Mouse (Mus musculus): ENCODE data around the gene Nlrc4. TPM values are rescaled to one million over a fixed set of nuclear protein-coding genes. Genes with fewer than 3 reads are reported as not detected.
A peak's percentile ranks its signal among the peaks of the same experiment; 100 is the strongest.

Nlrc4 gene
- polyA plus RNA-seq, 1 experiment: 0.05 TPM

DNA sequence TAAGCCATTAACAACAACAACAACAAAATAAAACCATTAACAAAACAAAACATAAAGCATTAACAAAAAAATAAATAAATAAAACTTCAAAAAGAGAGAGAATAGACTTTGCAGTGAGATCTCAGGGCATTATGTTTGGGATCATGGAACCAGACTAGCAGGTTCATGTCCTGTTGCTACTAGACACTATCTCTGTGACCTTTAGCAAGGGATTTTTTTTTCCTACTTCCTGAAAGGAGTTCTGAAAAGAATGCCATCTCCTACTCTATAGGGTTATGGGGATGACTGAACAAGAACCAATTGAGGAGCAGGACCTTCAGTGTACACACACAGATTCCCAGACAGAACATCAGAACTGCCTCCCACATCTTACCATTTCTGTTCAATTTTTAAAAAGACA, 4.6 kb upstream of the Nlrc4 start:
- DNase-seq (ENCODE audit: low read depth): no peak
- TF ChIP-seq CTCF (IDR thresholded peaks at IDR 0.05; ENCODE audit: borderline replicate concordance, extremely low read depth, insufficient read depth, insufficient read length): no peak
- TF ChIP-seq POLR2A (IDR thresholded peaks at IDR 0.05; ENCODE audit: borderline replicate concordance, extremely low read depth, insufficient read depth, insufficient read length, poor library complexity, severe bottlenecking): no peak

DNA sequence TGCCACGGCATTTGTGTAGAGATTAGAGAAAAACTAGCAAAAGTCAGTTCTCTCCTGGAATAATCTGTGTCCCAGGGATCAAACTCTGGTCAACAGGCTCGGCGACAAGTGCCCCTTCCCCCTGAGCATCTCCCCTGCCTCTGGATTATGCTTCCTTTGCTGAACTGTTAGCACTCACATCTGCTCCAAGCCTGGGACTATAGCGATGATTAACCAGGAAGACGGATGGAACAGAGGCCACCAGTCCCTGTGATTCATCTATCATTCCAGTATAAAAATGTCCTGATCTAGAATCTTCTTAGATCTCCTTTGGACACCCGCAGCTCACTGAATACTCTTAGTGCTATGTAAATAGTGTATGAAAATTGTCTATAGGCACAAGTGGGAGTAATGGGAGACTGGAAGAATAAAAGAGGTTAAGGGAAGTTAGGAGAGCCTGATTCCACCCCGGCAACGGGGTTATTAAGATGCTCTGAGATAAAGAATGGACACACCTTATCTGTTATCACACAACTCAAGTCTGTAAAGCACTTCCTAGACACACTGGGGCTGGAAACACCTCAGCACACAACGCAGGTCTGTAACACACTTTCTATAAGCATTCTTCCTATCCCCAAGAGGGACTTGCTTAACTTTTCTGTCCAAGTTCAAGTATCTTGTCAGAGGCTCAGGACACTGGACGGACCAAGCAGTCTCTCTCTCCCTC, 817 bp downstream of the Nlrc4 start:
- no peak for TF ChIP-seq POLR2A (IDR thresholded peaks at IDR 0.05; ENCODE audit: borderline replicate concordance, extremely low read depth, insufficient read depth, insufficient read length, poor library complexity, severe bottlenecking)
- no peak for TF ChIP-seq CTCF (IDR thresholded peaks at IDR 0.05; ENCODE audit: borderline replicate concordance, extremely low read depth, insufficient read depth, insufficient read length)
- no peak for DNase-seq (ENCODE audit: low read depth)

DNA sequence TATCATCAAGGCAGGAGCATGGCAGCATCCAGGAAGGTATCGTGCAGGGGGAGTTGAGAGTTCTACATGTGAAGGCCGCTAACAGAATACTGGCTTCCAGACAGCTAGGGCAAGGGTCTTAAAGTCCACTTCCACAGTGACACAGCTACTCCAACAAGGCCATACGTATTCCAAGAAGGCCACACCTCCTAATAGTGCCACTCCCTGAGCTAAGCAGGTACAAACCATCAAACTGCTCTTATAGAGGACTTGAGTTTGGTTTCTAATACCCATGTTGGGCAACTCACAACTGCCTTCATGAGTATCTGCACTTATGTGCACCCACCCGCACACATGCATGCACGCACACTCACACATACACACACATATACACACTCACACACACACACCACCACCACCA, 2.1 kb downstream of the Nlrc4 start:
- TF ChIP-seq CTCF (IDR thresholded peaks at IDR 0.05; ENCODE audit: borderline replicate concordance, extremely low read depth, insufficient read depth, insufficient read length) (no peak), POLR2A (IDR thresholded peaks at IDR 0.05; ENCODE audit: borderline replicate concordance, extremely low read depth, insufficient read depth, insufficient read length, poor library complexity, severe bottlenecking) (no peak)
- no peak for DNase-seq (ENCODE audit: low read depth)

DNA sequence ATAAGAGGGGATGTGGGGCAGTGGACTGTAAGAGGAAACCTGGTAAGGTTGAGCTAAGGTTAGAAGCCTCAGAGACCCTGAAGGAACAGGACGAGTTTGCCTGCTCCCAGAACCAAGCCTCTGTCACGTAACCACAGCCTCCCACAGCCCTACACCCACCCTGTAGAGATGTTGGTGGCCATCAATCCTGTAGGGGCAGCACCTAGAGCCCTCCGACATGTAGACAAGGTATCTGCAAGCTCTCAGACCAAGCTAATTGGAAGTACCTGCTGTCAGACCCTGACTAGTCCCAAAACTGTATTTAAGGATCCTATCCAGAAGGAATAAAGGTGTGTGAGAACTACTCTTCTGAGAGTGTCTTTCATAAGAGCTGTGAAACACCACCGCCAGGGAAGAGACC, 3.5 kb downstream of the Nlrc4 start:
- DNase-seq (ENCODE audit: low read depth): no peak

DNA sequence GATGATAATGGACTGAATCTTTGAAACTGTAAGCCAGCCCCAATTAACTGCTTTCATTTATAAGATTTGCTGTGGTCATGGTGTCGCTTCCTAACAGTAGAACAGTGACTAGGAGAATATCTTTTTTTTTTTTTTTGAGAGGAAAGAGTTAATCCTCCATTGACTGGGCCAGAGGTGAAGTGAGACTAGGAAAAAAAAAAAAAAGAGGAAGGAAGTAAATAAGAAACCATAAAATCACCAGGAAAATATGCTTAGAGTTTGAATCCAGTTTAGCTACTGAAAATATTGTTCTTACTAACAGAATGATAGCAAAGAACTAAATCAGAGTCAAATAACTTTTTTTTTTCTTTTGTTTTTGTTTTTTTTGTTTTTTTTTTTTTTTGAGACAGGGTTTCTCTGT, 4.3 kb downstream of the Nlrc4 start:
- TF ChIP-seq POLR2A (IDR thresholded peaks at IDR 0.05; ENCODE audit: borderline replicate concordance, extremely low read depth, insufficient read depth, insufficient read length, poor library complexity, severe bottlenecking) (no peak), CTCF (IDR thresholded peaks at IDR 0.05; ENCODE audit: borderline replicate concordance, extremely low read depth, insufficient read depth, insufficient read length) (no peak)
- no peak for DNase-seq (ENCODE audit: low read depth)

More for the DNA sequence above, 3.5 kb downstream of the Nlrc4 start:
- TF ChIP-seq POLR2A (IDR thresholded peaks at IDR 0.05; ENCODE audit: borderline replicate concordance, extremely low read depth, insufficient read depth, insufficient read length, poor library complexity, severe bottlenecking) (no peak), CTCF (IDR thresholded peaks at IDR 0.05; ENCODE audit: borderline replicate concordance, extremely low read depth, insufficient read depth, insufficient read length) (no peak)

DNA sequence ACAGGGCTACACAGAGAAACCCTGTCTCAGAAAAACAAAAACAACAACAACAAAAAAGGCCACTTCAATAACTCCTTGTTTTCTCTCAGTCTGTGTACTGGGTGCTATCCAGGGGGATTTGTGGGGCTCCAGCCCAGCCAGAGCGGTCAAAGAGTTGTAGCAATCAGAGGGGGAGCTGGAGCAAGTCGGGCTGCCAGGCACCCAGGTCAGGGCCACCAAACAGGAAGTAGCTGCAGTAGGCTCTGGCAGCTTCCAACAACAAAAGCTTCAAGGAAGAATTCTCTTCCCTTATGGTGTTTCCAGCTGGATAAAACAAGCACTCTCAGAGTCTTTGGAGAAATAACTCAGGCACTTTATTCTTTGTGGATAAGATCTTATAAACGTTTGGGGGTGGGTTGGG, 5.0 kb downstream of the Nlrc4 start:
- TF ChIP-seq POLR2A (IDR thresholded peaks at IDR 0.05; ENCODE audit: borderline replicate concordance, extremely low read depth, insufficient read depth, insufficient read length, poor library complexity, severe bottlenecking) (no peak), CTCF (IDR thresholded peaks at IDR 0.05; ENCODE audit: borderline replicate concordance, extremely low read depth, insufficient read depth, insufficient read length) (no peak)
- no peak for DNase-seq (ENCODE audit: low read depth)

DNA sequence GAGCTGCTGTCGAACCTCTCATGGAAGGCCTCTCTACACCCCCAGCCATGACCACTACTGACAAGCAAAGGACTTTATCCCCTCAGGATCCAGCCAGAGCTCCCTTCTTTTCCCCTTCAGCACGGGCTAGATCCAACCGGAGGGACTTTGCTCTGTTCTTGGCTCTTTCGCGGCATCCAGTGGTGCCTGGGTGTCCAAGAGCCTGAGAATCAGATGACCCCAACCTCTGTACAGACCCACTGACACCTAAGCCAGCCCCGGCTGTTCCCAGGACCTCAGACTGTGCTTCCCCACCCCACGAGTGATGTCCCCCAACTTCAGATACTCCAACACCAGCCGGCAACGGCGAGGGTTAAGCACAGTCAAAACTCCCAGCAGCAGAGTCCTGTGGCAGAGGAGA, 9.2 kb downstream of the Nlrc4 start:
- TF ChIP-seq POLR2A (IDR thresholded peaks at IDR 0.05; ENCODE audit: borderline replicate concordance, extremely low read depth, insufficient read depth, insufficient read length, poor library complexity, severe bottlenecking) (no peak), CTCF (IDR thresholded peaks at IDR 0.05; ENCODE audit: borderline replicate concordance, extremely low read depth, insufficient read depth, insufficient read length) (no peak)

DNA sequence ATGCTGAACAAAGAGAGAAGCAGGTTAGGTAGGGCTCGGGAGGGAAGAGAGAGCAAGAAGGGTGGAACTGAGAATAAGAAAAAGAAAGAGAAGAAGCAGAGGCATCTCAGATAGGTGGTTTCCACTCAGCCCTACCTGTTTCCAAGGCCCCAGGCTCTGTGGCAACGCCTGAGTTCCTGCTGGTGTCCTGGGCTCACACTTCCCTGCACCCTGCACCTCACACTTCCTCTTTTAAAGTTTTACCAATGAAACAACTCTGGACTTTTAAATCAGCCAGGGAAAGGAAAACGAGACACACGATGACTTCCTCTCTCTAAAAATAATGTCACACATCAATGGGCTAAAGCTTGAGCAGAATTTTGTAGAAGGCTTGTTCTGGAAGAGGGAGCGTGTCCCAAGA, 18.5 kb downstream of the Nlrc4 start:
- TF ChIP-seq CTCF (IDR thresholded peaks at IDR 0.05; ENCODE audit: borderline replicate concordance, extremely low read depth, insufficient read depth, insufficient read length) (no peak), POLR2A (IDR thresholded peaks at IDR 0.05; ENCODE audit: borderline replicate concordance, extremely low read depth, insufficient read depth, insufficient read length, poor library complexity, severe bottlenecking) (no peak)
- DNase-seq (ENCODE audit: low read depth): no peak

More for the DNA sequence above, 9.2 kb downstream of the Nlrc4 start:
- no peak for DNase-seq (ENCODE audit: low read depth)

DNA sequence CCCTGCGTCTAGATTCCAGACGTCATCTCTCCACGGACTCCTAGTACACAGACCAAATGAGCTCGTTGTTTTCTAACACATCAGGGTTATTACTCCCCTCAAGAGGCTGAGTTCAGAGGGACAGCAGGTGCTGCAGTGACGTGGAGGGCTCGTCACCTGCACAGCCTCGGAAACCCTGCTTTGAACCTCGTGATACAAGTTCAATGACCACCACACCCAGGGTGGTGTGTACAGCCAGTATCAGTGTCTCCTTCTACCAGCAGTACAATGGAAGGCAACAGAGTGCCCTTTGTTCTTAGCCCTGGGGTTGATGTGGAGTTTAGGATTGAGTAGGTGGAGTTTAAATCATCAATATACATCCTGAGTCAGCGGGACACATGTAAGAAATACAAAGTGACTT, 21.2 kb downstream of the Nlrc4 start:
- TF ChIP-seq POLR2A (IDR thresholded peaks at IDR 0.05; ENCODE audit: borderline replicate concordance, extremely low read depth, insufficient read depth, insufficient read length, poor library complexity, severe bottlenecking) (no peak), CTCF (IDR thresholded peaks at IDR 0.05; ENCODE audit: borderline replicate concordance, extremely low read depth, insufficient read depth, insufficient read length) (no peak)
- DNase-seq (ENCODE audit: low read depth): no peak

DNA sequence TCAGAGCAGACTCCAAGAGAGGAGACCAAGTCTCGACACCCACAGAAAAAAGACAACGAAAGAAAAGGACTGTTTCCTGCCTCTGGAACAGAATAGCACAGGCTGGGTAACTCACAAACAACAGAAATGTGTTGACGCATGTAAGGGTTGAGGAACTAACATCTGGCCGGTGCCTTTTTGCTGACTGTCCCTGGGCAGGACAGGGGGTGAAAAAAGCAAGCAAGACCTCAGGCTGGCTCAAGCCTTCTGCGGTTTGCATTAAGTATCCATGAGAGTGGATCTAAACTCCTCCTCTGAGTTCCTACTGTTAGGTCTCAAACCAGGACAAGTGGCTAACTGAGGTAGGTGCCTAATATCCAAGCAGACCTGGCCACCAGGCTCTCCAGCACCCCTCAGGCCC, 26.3 kb downstream of the Nlrc4 start:
- no peak for DNase-seq (ENCODE audit: low read depth)
- TF ChIP-seq POLR2A (IDR thresholded peaks at IDR 0.05; ENCODE audit: borderline replicate concordance, extremely low read depth, insufficient read depth, insufficient read length, poor library complexity, severe bottlenecking) (no peak), CTCF (IDR thresholded peaks at IDR 0.05; ENCODE audit: borderline replicate concordance, extremely low read depth, insufficient read depth, insufficient read length) (no peak)

DNA sequence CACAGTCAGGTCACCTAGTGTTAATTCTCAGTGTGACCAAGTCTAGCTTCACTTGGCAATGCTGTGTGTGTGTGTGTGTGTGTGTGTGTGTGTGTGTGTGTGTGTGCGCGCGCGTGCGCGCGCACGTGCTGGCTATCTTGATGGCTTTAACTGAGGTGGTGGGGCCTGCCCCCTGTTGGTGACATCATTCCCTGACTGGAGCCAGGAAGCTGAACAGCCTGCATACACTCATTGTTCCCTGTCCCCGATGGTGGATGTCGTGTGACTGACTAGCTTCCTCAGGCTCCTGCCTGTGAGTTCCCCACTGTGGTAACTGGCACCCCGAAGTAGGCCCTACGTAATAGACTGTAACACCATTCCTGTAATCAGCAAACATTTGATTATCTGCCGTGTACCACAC, 27.5 kb downstream of the Nlrc4 start:
- peak; percentile 35 for DNase-seq (ENCODE audit: low read depth)
- TF ChIP-seq POLR2A (IDR thresholded peaks at IDR 0.05; ENCODE audit: borderline replicate concordance, extremely low read depth, insufficient read depth, insufficient read length, poor library complexity, severe bottlenecking) (no peak), CTCF (IDR thresholded peaks at IDR 0.05; ENCODE audit: borderline replicate concordance, extremely low read depth, insufficient read depth, insufficient read length) (no peak)

DNA sequence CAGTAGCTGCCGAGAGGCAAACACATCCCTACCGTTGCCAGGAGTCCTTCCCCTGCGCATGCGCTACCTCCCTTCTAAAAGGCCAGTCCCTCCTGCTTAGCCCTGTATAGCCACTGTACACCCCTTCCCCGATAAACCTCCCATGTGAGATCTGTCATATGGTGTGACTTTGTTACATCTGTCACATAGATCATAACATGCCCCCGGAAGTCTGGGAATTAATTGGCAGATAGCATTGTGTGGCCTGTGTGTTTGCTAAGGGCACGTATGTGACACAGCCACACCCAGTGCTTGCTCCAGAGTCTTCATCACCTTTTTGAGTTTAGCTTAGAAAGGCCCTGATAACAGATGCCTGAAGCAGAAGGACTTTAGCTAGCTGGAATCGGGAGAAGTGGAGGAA, 28.9 kb downstream of the Nlrc4 start:
- TF ChIP-seq POLR2A (IDR thresholded peaks at IDR 0.05; ENCODE audit: borderline replicate concordance, extremely low read depth, insufficient read depth, insufficient read length, poor library complexity, severe bottlenecking): no peak
- TF ChIP-seq CTCF (IDR thresholded peaks at IDR 0.05; ENCODE audit: borderline replicate concordance, extremely low read depth, insufficient read depth, insufficient read length): no peak
- no peak for DNase-seq (ENCODE audit: low read depth)

Data from brain, embryonic 14.5 days (tissue).